Mouse (Mus musculus): ENCODE data around the gene Gltp.

Gene Gltp

GRCm38 (mm10) chr5:114658255-114658654, 32.5 kb downstream of the Gltp start, which contains the start of gene Trpv4:
TSS of gene Trpv4 (minus strand) at chr5:114658421.
- no peak for DNase-seq (ENCODE audit: low spot score in 2 of 2)

- DNase-seq (ENCODE audit: low spot score in 2 of 2), result no peak
These were observed 33.4 kb downstream of the Gltp start for GRCm38 (mm10) chr5:114657426-114657825.

GRCm38 (mm10) chr5:114656305-114656704, 34.5 kb downstream of the Gltp start:
- no peak for DNase-seq (ENCODE audit: low spot score in 2 of 2)

DNA sequence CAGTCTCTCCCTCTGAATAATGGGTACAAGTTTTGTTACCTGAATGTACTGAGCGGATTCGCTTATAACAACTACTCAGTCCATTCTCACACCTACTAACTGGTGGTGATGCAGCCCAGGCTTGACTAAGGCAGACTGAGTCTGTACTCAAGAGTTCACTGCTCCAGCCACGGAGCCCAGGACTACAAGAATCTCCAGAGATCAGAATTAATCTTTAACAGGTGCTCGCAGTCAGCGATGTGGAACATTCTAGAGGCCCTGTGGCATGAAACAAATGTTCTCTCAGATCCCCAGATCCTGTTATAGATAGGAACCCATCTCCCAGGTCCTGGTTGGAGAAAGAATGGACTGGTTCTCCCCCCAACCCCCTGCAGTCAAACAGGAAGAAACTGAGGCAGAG, 35.1 kb downstream of the Gltp start:
- DNase-seq (ENCODE audit: low spot score in 2 of 2), result no peak

- no peak for DNase-seq (ENCODE audit: low spot score in 2 of 2)
These were observed 36.9 kb downstream of the Gltp start for GRCm38 (mm10) chr5:114653656-114654437.

DNA sequence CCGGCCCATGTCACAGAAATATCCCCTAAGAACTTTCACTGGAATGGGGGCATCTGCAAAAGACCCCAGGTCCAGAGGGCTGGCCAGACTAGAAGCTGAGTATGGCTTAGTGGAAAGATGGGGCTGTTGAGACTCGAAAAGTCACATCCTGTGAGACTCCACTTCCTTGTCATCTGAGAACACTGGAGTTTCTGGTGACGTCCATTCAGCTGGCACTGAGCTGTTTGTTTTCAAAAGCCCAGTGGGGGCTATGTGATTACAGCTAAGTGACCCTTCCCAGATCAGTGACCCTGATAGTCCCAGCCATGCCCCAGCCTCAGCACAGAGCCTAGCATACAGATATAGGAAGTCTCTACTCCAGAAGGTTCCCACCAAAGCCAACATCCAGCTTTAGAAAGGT, 39.3 kb downstream of the Gltp start:
- DNase-seq (ENCODE audit: low spot score in 2 of 2), result no peak

DNA sequence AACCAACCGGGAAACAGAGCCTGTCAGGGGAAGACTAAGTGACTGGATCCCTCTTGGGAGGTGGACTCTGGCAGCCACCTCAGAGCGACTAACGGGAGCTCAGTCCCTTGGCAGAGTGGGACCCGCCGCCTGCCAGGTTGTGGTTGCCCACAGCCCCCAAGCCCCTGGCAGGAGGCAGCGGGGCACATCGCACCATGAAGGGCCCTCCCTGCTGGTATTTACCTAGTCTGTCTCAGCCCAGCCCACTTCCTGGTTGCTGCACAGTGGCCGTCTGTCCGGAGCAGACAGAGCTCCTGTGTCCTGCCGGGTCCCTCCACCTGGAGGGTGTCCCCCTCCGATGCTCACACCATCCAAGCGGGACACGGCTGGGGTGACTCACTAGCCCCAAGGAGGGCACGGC, 39.8 kb downstream of the Gltp start:
- no peak for DNase-seq (ENCODE audit: low spot score in 2 of 2)

- DNase-seq (ENCODE audit: low spot score in 2 of 2), result no peak
These were observed 42.0 kb downstream of the Gltp start for GRCm38 (mm10) chr5:114648728-114649311.

GRCm38 (mm10) chr5:114647211-114647974, 43.4 kb downstream of the Gltp start:
- DNase-seq (ENCODE audit: low spot score in 2 of 2), result no peak

DNA sequence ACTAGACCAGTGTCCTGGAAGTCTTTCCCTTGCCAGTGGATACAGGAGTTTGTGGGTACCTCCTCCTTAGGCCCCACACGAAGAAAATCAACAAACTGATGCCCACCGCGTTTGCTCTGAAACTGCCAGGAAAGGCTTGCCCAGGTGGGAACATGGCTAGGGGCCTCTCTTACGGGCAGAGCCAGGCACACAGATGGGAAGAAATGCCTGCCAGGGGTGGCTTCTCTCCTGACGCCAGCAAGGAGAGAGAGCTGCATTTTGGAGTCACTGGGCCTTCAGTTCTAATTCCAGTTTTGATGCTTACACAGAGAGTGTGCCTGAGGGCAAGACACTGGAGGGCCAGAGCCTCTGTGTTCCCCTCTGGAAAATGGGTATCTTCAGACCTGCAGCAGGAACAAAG, 44.9 kb downstream of the Gltp start:
- no peak for DNase-seq (ENCODE audit: low spot score in 2 of 2)

DNA sequence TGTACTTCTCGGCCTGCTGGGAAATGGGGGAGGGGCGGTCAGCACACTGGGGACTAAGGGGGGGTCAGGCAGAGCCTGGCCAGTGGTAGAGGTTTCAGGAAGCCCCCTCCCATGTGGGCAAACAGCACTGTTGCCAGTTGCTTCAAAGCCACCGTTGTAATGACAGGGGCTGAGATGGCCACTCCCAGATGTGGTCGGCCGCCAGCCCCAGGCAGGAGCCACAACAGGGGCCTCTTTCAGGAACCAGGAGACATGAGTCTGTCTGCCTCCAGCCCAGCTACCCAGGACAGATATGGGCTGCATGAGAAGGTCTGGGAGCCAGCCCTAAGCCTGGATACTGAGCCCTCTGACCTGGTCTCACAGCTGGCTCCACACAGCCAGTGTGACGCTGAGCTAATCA, 45.9 kb downstream of the Gltp start:
- no peak for DNase-seq (ENCODE audit: low spot score in 2 of 2)

GRCm38 (mm10) chr5:114640809-114641208, 50.0 kb downstream of the Gltp start:
- no peak for DNase-seq (ENCODE audit: low spot score in 2 of 2)

DNA sequence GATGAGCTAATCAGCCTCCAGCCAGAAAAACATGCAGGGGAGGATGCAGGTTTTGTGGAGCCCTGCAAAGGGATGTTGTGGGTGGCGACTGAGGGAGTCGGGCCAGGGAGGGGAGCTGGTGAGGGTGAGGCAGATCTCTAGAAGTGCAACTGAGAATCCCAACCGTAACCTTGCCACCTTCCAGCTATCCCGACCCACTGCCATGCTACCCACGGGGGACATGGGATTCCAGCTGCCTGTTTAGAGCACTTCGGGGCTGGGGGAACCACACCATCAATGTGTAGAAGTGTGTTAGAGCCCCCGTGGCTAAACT, 51.2 kb downstream of the Gltp start:
- DNase-seq (ENCODE audit: low spot score in 2 of 2), result no peak

GRCm38 (mm10) chr5:114638769-114639644, 51.8 kb downstream of the Gltp start:
- peak; percentile 62 to 86 for DNase-seq (ENCODE audit: low spot score in 2 of 2)

GRCm38 (mm10) chr5:114636091-114636490, 54.7 kb downstream of the Gltp start:
- DNase-seq (ENCODE audit: low spot score in 2 of 2), result no peak

- DNase-seq (ENCODE audit: low spot score in 2 of 2), result peak in 1 of 2 experiments; percentile 49
These were observed 59.4 kb downstream of the Gltp start for GRCm38 (mm10) chr5:114631336-114631735.

GRCm38 (mm10) chr5:114625590-114625989, 65.2 kb downstream of the Gltp start:
- DNase-seq (ENCODE audit: low spot score in 2 of 2), result peak; percentile 43 to 79

- DNase-seq (ENCODE audit: low spot score in 2 of 2), result peak in 1 of 2 experiments; percentile 38
These were observed 70.5 kb downstream of the Gltp start for GRCm38 (mm10) chr5:114620305-114620704.
